Mouse (Mus musculus): ENCODE results near the gene Mecom. TPM values are rescaled to one million over a fixed set of nuclear protein-coding genes. Genes with fewer than 3 reads are reported as not detected.

Gene Mecom
- polyA plus RNA-seq, 1 experiment from 2014 or later, result 13.0 TPM

GRCm38 (mm10) chr3:30148378-30149079, 399.3 kb downstream of the Mecom start:
- Histone ChIP-seq H3K9me3 (ENCODE audit: control insufficient read depth, low read length) (no peaks in the 10 kb centered on the region), H3K27ac (replicated peaks; ENCODE audit: low read depth, low read length) (no peak overlapping the region), H3K27me3 (replicated peaks; ENCODE audit: control insufficient read depth, insufficient read depth, low read length) (no peaks in the 10 kb centered on the region), H3K9ac (ENCODE audit: low read depth, low read length) (no peak overlapping the region), H3K4me1 (ENCODE audit: control insufficient read depth, insufficient read depth, low read length) (0 out of 2 replicates have a peak, but pooled peaks cover 6% of the 10 kb centered on the region), H3K4me2 (ENCODE audit: low read depth, low read length) (no peak overlapping the region), H3K36me3 (ENCODE audit: control insufficient read depth, insufficient read depth, low read length) (no peaks in the 10 kb centered on the region), H3K4me3 (ENCODE audit: low read depth, low read length) (no peak overlapping the region)
- DNase-seq (ENCODE audit: low spot score), result no peak
- ATAC-seq (ENCODE audit: low read depth), result no peak
- WGBS, result 89% methylated on average over 8 of the region's 8 CpGs

- WGBS, result 73% methylated on average over 5 of the region's 5 CpGs
- H3K4me1 ChIP-seq (ENCODE audit: control insufficient read depth, insufficient read depth, low read length), result 0 out of 2 replicates have a peak, but pooled peaks cover 6% of the 10 kb centered on the region
- no peaks in the 10 kb centered on the region for H3K27me3 ChIP-seq (replicated peaks; ENCODE audit: control insufficient read depth, insufficient read depth, low read length)
- no peak overlapping the region for H3K4me3 ChIP-seq (ENCODE audit: low read depth, low read length)
- H3K9me3 ChIP-seq (ENCODE audit: control insufficient read depth, low read length), result no peaks in the 10 kb centered on the region
- H3K27ac ChIP-seq (replicated peaks; ENCODE audit: low read depth, low read length), result no peak overlapping the region
- ATAC-seq (ENCODE audit: low read depth) (no peak), DNase-seq (ENCODE audit: low spot score) (no peak)
- H3K9ac ChIP-seq (ENCODE audit: low read depth, low read length), result no peak overlapping the region
- H3K36me3 ChIP-seq (ENCODE audit: control insufficient read depth, insufficient read depth, low read length), result no peaks in the 10 kb centered on the region
- H3K4me2 ChIP-seq (ENCODE audit: low read depth, low read length), result no peak overlapping the region
Measured at GRCm38 (mm10) chr3:30145051-30145450, 402.8 kb downstream of the Mecom start.

DNA sequence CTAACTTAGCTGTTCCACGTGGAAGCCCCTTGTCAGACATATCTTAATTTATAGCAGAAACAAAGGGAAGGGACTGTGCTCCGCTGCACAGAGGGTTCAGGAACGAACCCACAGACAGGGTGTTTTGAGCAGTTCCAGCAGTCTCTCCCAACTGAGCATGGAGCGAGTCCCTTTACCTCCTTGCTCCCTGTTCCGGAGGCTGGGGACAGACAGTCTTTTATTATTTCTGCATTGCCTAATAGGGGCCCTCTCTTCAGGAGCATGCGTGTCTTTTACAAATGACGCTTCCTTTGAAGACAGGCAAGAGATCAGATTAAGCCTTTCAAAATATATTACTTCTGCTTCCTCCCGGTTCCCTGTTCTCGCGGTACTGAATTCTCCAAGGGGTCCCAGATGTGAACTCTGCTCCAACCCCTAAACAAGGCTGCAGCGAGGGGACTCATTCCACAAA, 403.8 kb downstream of the Mecom start:
- Histone ChIP-seq H3K4me2 (ENCODE audit: low read depth, low read length) (peak overlapping the region; percentile 16; the same call in 1 of the 2 replicates), H3K9me3 (ENCODE audit: control insufficient read depth, low read length) (no peaks in the 10 kb centered on the region), H3K9ac (ENCODE audit: low read depth, low read length) (no peak overlapping the region), H3K36me3 (ENCODE audit: control insufficient read depth, insufficient read depth, low read length) (no peaks in the 10 kb centered on the region), H3K4me1 (ENCODE audit: control insufficient read depth, insufficient read depth, low read length) (0 out of 2 replicates have a peak, but pooled peaks cover 6% of the 10 kb centered on the region), H3K4me3 (ENCODE audit: low read depth, low read length) (no peak overlapping the region), H3K27me3 (replicated peaks; ENCODE audit: control insufficient read depth, insufficient read depth, low read length) (no peaks in the 10 kb centered on the region), H3K27ac (replicated peaks; ENCODE audit: low read depth, low read length) (no peak overlapping the region)
- DNase-seq (ENCODE audit: low spot score) (no peak), ATAC-seq (ENCODE audit: low read depth) (no peak)
- 27% methylated on average over 11 of the region's 11 CpGs for WGBS

DNA sequence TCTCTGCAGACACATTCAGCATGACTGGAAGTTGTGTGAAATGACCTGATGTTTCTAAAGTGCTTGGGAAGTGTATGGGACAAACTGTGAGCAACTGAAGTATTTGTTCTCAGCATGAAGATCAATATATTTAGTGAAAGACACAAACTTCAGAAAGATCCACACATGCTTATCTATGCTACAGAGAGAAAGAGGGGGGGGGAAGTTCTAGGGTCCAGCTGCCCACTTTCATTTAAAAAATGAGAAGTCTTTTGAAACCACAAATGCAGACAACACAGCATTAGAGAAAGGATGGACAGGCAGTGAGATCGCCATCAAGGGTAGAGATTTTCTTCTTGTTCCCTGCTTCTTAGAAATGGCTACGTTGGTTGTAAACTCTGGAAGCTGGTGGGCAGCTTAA, 404.4 kb downstream of the Mecom start:
- Histone ChIP-seq H3K9ac (ENCODE audit: low read depth, low read length) (no peak overlapping the region), H3K4me3 (ENCODE audit: low read depth, low read length) (no peak overlapping the region), H3K27ac (replicated peaks; ENCODE audit: low read depth, low read length) (no peak overlapping the region), H3K27me3 (replicated peaks; ENCODE audit: control insufficient read depth, insufficient read depth, low read length) (no peaks in the 10 kb centered on the region), H3K9me3 (ENCODE audit: control insufficient read depth, low read length) (no peaks in the 10 kb centered on the region), H3K4me2 (ENCODE audit: low read depth, low read length) (no peak overlapping the region), H3K36me3 (ENCODE audit: control insufficient read depth, insufficient read depth, low read length) (no peaks in the 10 kb centered on the region), H3K4me1 (ENCODE audit: control insufficient read depth, insufficient read depth, low read length) (0 out of 2 replicates have a peak, but pooled peaks cover 6% of the 10 kb centered on the region)
- WGBS, result 87% methylated on average over 2 of the region's 2 CpGs
- ATAC-seq (ENCODE audit: low read depth), result no peak
- no peak for DNase-seq (ENCODE audit: low spot score)

GRCm38 (mm10) chr3:30140349-30140748, 407.5 kb downstream of the Mecom start:
- no peak overlapping the region for H3K27ac ChIP-seq (replicated peaks; ENCODE audit: low read depth, low read length)
- no peaks in the 10 kb centered on the region for H3K27me3 ChIP-seq (replicated peaks; ENCODE audit: control insufficient read depth, insufficient read depth, low read length)
- no peak overlapping the region for H3K9ac ChIP-seq (ENCODE audit: low read depth, low read length)
- no peak overlapping the region for H3K4me2 ChIP-seq (ENCODE audit: low read depth, low read length)
- ATAC-seq (ENCODE audit: low read depth), result no peak
- DNase-seq (ENCODE audit: low spot score), result no peak
- H3K9me3 ChIP-seq (ENCODE audit: control insufficient read depth, low read length), result no peaks in the 10 kb centered on the region
- WGBS, result 87% methylated on average over 5 of the region's 5 CpGs
- no peak overlapping the region for H3K4me3 ChIP-seq (ENCODE audit: low read depth, low read length)
- 0 out of 2 replicates have a peak, but pooled peaks cover 6% of the 10 kb centered on the region for H3K4me1 ChIP-seq (ENCODE audit: control insufficient read depth, insufficient read depth, low read length)
- H3K36me3 ChIP-seq (ENCODE audit: control insufficient read depth, insufficient read depth, low read length), result no peaks in the 10 kb centered on the region

DNA sequence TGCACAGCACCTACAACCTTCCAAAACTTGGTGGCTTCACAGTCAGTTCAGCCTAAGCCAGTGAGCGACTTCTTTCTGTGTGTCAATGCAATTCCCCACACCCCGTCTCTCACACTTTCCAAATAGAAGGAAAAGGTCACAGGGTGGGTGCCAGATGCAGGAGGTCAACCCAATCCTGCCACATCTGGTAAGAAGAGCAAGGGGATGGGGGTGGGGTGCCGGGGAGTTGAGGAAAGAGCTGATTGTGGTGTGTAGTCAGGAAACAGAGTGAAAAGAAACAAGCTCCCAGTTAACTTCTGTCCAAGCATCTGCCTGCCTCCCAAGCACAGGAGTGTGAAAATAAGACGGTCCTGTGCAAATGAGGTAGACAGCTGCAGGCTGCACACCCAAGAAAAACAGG, 408.1 kb downstream of the Mecom start:
- no peak overlapping the region for H3K27ac ChIP-seq (replicated peaks; ENCODE audit: low read depth, low read length)
- no peak overlapping the region for H3K4me2 ChIP-seq (ENCODE audit: low read depth, low read length)
- no peaks in the 10 kb centered on the region for H3K36me3 ChIP-seq (ENCODE audit: control insufficient read depth, insufficient read depth, low read length)
- WGBS, result 47% methylated on average over 4 of the region's 4 CpGs
- H3K9ac ChIP-seq (ENCODE audit: low read depth, low read length), result no peak overlapping the region
- no peaks in the 10 kb centered on the region for H3K27me3 ChIP-seq (replicated peaks; ENCODE audit: control insufficient read depth, insufficient read depth, low read length)
- H3K4me1 ChIP-seq (ENCODE audit: control insufficient read depth, insufficient read depth, low read length), result 0 out of 2 replicates have a peak, but pooled peaks cover 6% of the 10 kb centered on the region
- no peak overlapping the region for H3K4me3 ChIP-seq (ENCODE audit: low read depth, low read length)
- no peaks in the 10 kb centered on the region for H3K9me3 ChIP-seq (ENCODE audit: control insufficient read depth, low read length)
- DNase-seq (ENCODE audit: low spot score) (no peak), ATAC-seq (ENCODE audit: low read depth) (no peak)

GRCm38 (mm10) chr3:30138588-30138987, 409.2 kb downstream of the Mecom start:
- H3K4me2 ChIP-seq (ENCODE audit: low read depth, low read length), result no peak overlapping the region
- 85% methylated on average over 6 of the region's 6 CpGs for WGBS
- H3K4me1 ChIP-seq (ENCODE audit: control insufficient read depth, insufficient read depth, low read length), result no peaks in the 10 kb centered on the region
- H3K4me3 ChIP-seq (ENCODE audit: low read depth, low read length), result no peak overlapping the region
- ATAC-seq (ENCODE audit: low read depth), result no peak
- no peaks in the 10 kb centered on the region for H3K36me3 ChIP-seq (ENCODE audit: control insufficient read depth, insufficient read depth, low read length)
- no peaks in the 10 kb centered on the region for H3K9me3 ChIP-seq (ENCODE audit: control insufficient read depth, low read length)
- DNase-seq (ENCODE audit: low spot score), result no peak
- H3K27ac ChIP-seq (replicated peaks; ENCODE audit: low read depth, low read length), result no peak overlapping the region
- no peaks in the 10 kb centered on the region for H3K27me3 ChIP-seq (replicated peaks; ENCODE audit: control insufficient read depth, insufficient read depth, low read length)
- no peak overlapping the region for H3K9ac ChIP-seq (ENCODE audit: low read depth, low read length)

DNA sequence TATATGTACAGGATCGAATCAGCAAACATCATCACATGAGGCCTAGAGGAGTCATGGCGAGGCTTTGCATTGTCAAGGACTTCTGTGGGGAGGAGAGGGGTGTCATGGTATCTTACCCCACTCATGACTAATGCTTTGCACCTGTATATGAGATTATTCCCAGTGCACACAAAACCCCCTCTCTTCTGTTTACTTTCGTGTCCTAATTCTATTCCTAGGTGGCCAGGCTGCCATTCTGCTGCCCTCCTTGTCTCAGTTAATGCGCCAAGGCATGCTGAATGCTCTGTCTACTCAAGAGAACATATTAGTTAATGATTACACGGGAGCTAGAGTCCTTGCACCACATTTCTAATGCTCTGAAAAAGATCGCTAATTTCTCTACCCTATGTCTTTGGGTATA, 412.0 kb downstream of the Mecom start:
- no peak for ATAC-seq (ENCODE audit: low read depth)
- Histone ChIP-seq H3K27me3 (replicated peaks; ENCODE audit: control insufficient read depth, insufficient read depth, low read length) (no peaks in the 10 kb centered on the region), H3K9ac (ENCODE audit: low read depth, low read length) (no peak overlapping the region), H3K4me3 (ENCODE audit: low read depth, low read length) (no peak overlapping the region), H3K4me2 (ENCODE audit: low read depth, low read length) (no peak overlapping the region), H3K9me3 (ENCODE audit: control insufficient read depth, low read length) (no peaks in the 10 kb centered on the region), H3K27ac (replicated peaks; ENCODE audit: low read depth, low read length) (no peak overlapping the region), H3K36me3 (ENCODE audit: control insufficient read depth, insufficient read depth, low read length) (no peaks in the 10 kb centered on the region), H3K4me1 (ENCODE audit: control insufficient read depth, insufficient read depth, low read length) (no peaks in the 10 kb centered on the region)
- no peak for DNase-seq (ENCODE audit: low spot score)
- 85% methylated on average over 6 of the region's 6 CpGs for WGBS

DNA sequence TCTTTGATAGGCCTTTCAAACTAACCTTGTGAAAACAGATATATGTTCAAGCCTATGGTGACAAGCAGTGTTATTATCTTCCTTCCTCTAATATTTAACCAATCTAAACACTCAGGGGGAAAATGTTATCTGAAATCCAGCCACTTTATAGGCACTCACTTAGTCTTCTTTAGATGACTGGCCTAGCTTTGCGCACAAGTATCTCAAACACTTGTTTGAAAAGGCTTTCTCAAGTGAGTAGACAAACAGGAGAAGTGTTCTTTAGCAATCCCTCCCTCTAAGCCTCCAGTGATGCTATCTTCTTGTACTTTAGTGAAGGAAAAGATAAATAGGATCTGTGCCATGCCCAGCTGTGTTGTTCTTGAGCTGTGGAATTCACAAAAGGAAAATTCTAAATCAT, 412.7 kb downstream of the Mecom start:
- DNase-seq (ENCODE audit: low spot score) (no peak), ATAC-seq (ENCODE audit: low read depth) (no peak)
- no peaks in the 10 kb centered on the region for H3K9me3 ChIP-seq (ENCODE audit: control insufficient read depth, low read length)
- H3K4me3 ChIP-seq (ENCODE audit: low read depth, low read length), result no peak overlapping the region
- H3K4me2 ChIP-seq (ENCODE audit: low read depth, low read length), result no peak overlapping the region
- H3K9ac ChIP-seq (ENCODE audit: low read depth, low read length), result no peak overlapping the region
- H3K27ac ChIP-seq (replicated peaks; ENCODE audit: low read depth, low read length), result no peak overlapping the region
- no peaks in the 10 kb centered on the region for H3K27me3 ChIP-seq (replicated peaks; ENCODE audit: control insufficient read depth, insufficient read depth, low read length)
- 91% methylated on average over 1 of the region's 1 CpGs for WGBS
- no peaks in the 10 kb centered on the region for H3K4me1 ChIP-seq (ENCODE audit: control insufficient read depth, insufficient read depth, low read length)
- H3K36me3 ChIP-seq (ENCODE audit: control insufficient read depth, insufficient read depth, low read length), result no peaks in the 10 kb centered on the region

Data from embryonic facial prominence, embryonic 14.5 days (tissue).